Mouse (Mus musculus) cerebellum, adult 8-10 months (tissue): ENCODE measurements at regions not wholly inside any gene's neighbourhood (a gene's known extent, or its start where the extent isn't known, plus 50 kb on each side); places are given as distances from the start of the nearest gene placed in this dataset.

ENCODE experiments used
- DNase-seq: peaks from one replicate; pipeline ENCODE4 v3.0.0; 2022

DNA sequence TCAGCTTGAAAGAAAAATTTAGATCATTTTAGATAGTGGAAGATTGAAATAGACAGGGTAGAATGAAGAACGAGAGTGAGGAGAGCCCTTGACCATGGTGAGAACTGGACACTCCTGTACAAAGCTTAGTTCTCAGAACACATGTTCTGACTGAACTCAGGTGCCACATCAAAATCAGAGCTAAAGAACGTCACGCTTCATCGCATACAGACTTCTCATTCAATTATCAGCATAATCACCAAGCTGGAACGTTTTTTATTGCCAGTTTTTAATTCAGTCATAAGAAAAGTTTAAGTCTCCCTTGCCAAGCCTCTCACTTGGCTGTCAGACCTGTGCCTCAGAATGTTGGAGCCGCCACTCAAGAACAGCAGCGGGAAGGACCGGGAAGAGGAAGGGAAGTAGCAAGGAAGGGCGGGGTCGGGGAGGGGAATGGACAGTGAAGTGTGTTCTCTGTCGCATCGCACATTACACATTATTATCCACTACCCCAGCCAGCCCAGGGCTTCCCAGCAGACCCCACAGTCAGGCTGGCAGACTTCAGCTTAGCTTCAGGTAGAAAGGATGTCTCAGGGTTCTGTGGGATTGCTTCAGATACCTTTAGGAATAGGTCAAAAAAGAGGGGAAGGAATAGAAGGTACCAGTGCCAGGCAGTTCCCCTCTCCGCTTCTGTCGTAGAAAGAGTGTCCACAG lies 140.1 kb upstream of the Smim15 start:
- no peak for DNase-seq

DNA sequence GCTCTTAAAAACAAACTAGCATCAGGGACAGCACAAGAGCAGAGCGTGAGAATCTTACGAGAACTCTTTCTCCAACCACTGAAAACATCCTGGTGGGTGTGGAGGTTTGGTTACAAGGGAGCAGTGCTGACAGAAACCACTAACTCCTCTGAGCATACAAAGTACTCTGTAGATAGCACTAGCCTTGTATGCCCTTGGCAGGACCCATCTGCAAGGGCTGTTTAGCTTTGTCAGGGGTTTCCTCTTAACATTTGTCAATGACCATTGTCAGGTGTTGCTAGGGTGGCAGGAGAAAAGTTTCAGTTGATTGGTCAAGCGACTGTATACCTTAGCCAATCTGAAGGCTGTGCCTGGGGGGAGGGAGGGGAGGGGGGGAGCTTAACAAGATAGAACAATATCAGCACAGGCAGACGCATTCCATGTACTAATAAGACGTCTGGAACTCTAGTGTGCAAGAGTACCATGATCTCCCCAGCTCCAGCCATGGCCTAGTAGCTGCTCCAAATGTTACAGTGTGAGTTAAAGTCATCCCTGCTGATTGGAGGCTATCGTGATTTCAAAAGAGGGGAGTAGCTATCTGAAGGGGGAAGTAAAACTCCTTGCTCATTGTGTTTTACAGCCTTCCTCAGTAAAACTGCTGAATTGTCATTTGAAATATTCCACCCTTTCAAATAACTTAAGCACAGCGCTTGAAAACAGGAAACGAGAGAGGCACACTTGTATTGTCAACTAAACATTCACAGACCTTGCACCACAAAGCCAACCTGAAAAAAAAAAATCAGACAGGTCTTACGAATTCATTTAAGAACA lies 140.9 kb upstream of the Smim15 start:
- DNase-seq: no peak

DNA sequence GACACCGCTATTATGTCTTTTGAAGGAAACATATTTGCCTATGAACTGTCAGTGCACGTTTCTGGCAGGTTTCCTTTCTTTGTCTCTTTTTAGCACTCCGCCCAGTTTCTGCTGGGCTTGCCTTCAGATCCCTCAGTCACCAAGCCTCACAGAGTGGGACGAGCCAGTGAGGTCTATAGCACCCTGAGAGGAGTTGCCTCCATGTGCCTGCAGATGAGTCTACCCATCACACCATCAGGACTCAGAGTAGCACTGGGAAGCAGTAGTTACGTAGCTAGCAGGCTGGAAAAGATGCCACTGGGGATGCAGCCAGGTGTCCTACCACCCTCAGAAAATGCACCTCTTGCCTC lies 141.5 kb upstream of the Smim15 start:
- no peak for DNase-seq

DNA sequence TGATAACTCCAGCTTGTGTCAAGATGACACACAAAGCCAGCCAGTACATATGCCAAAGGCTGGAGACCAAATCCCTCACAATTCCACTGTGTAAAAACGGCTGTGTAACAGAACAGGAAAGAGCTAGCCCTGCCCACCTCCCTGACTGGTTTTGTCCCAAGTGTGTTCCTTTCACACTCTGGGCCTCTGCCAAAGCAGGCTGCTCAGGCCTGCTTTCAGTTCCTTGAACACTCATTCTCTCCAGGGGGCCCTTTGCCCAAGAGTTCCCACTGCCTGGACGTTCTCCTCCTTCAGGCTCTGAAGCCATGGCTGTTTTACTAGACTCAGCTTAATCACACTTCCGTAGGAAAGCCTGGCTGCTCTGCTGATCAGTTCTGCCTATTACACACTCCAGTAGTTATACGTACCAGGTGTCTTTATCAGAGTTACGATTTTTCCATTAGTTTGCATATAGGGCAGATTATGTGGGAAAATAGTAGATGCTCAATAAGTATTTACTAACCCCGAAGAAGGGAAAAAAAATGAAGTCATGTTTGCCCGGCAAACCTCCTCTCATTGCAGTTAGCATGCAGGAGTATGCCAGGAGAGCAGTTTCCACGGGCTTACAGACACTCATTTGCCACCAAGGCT lies 144.5 kb upstream of the Smim15 start:
- DNase-seq: no peak

DNA sequence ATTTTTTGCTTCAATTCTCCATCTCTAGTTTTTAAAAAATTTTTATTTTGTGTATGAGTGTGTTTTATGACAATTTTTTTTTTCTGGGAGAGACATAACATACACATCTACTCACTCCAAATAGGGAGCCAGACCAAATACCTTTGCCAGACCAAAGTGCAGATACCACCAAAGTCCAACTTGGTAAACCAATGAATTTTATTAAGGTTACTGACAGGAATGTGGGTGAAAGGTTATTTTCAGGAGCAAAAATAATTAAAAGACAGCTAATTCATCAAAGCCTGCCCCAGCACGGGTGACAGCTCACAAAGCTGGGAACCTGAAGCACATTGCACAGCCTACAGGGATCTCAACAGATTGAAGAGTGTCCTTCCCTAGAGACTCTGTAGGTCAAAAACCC lies 146.6 kb upstream of the Smim15 start:
- DNase-seq: no peak

DNA sequence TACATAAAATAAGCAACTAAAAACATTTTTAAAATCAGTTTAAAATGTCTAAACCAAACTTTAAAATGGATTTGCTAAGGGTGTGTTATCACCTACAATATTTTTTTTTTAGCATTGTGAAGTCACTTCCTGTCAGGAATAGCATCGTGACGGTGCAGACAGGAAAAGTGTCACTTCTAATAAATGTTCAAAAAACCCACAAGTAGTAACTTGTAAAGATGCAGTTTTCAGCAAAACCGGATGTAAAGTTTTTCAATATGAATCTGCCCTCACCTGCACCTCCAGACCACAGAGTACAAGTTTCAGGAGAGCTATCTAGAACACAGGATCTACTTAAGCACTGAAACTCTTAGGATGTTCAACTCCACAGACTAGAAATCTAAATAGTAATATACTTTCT lies 147.1 kb upstream of the Smim15 start:
- no peak for DNase-seq

DNA sequence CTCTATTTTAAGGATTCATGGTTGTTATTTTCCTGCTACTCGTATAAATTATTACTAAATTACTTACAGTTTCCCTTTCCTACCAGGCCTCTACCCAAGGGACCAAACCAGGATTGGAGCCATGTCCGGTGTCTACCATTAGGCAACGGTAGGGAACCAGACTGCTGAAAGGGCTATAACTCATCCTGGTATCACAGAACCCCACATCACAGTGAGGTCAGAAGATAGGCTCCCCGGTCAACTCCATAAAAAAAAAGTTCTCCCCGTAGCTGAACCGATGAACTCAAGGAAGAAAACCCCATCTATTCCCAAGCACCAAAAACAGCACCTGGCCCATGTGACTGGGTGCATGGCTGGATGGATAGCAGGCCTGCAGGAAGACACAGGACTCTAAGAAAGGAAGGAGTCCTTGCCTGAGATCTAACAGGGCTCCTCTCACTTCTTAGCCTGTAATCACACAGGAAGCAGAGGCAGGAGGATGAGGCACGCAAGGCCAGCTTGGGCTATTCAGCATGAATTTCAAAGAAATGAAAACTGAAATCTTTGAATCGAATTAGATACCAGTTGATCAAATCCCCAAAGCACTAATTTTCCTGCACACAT lies 150.6 kb upstream of the Smim15 start:
- no peak for DNase-seq

DNA sequence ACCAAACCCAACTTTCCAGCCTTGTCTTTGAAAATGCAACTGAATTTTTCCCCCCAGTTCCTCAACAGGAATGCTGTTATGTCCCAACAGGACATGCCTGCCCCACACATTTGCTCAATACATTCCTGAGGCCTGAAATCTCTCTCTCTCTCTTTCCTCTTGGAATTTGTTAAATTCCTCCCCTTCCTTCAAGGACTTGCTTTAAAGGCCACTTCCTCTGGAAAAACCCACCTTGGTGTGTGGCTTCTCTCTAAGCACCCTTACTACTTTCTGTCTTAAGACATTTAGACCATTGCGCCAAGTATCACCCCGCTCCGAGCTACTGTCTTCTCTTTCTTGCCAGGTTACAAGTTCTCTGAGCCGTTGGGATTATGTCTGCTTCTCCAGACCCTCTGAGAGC lies 151.2 kb upstream of the Smim15 start:
- no peak for DNase-seq

DNA sequence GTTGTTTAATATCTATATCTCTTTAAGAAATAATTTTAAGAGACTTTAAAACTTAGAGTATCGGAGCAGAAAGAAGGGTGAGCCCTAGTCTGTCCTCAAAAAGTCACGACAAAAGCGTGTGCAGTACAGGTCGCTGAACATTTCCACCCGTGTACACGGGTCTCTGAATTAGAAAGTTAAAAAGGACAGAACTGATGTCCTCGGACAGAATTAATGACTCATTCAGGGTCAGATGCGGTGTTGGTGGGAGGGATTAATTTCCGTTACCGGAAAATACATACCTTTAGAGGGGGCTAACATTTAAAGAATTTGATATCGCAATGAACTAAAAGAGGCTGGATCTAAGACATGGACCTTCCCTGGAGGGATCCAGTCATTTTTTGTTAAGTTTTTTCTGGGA lies 152.3 kb upstream of the Smim15 start:
- no peak for DNase-seq

DNA sequence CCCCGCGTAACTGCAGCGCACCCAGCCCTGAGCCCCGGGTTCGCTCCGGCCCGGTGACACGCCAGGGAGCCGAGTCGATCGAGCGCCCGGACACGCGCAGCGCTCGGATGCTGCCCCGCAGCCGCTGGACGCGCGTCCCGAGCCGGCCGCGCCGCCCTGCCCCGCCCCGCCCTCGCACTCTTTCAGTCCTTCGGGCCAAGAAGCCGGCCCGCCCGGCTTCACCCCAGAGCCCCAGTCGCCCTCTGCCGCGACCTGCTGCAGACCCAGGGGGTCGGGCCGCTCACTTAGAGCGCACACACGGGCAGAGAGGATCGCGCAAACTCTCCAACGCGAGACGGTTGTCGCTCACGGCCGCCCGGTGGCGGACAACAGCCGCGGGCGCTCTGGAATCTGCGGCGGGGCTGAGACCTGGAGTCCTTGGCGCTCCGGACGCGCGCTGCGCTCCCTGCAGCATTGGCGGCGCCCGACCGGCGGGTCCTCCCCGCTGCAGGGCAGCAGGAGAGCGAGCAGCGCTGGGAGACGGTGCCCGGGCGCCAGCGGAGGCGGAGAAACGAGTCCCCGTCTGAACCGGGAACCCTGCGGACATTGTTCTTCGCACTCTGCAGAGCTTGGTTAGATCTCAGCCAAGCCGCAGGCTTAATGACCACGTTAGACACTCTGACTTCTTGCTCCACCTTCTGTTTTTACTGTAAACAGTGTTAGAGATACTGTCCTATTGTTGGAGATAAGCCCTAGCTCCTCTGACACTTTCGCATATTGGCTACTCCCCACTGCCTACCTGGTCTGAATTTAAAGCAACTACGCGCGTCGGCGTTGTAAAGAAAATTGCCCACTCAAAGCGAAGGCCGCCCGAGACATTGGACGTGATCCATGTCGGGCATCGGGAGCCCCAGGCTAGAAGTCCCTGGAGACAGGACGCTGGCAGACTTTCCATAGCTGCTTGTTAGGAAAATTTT lies 153.1 kb upstream of the Smim15 start:
- DNase-seq: peak; percentile 57

DNA sequence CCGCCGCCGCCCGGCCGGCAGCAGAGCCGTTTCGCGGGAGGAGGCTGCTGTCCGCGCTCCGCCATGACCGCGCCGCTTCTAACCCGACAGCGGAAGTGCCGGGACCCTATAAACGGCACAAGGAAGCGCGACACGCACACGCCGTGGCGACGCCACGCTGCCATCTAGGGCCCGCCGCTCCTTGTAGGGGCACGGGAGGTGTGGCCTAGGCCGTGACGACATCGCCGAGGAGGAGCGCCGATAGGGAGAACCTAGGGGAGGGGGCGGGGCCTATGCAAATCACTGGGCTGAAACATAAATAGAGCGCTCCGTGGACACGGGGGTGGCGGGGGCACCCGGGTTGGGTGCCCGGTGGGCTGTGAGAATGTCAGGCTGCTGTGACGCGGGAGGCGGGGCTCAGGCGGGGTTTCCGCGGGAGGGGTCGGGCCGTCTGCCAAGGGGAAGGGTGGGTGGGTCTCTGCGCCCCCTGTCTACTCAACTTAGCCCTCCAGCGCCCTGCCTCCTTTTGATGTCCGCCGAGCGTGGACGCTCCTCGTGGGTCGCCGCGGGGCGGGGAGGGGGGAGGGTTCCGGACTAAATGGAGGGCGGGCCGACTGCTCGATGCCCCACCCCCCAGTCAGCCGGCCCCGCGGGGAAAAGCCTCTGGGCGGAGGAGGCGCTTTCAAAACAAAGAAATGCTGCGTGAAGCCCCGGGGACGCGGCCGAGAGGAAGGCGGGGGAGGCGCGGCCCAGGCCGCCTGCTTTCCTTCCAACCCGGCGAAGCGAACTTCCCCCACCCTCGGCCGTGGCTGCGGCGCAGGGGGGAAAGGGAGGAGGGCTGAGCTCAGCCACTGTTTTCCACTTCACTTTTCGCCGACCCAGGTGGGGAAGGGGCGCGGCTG lies 154.0 kb upstream of the Smim15 start:
- peak; percentile 98 for DNase-seq

DNA sequence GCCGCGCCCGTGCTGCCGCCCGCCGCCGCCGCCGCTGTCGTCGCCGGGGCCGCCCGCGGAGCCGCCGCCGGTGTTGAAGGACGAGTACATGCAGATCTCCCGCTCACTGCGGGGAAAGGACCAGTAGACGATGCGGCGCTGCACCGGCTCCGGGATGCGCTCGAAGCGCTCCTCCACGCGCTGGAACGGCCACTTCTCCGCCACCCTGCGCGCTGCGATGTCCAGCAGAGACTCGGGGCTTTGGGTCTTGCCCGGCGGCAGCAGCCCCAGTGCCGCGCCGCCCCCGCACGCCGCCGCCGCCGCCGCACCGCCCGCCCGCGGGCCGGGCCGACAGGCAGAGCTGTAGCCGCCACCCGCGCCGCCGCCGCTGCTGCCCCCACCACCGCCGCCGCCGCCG lies 154.7 kb upstream of the Smim15 start:
- no peak for DNase-seq

DNA sequence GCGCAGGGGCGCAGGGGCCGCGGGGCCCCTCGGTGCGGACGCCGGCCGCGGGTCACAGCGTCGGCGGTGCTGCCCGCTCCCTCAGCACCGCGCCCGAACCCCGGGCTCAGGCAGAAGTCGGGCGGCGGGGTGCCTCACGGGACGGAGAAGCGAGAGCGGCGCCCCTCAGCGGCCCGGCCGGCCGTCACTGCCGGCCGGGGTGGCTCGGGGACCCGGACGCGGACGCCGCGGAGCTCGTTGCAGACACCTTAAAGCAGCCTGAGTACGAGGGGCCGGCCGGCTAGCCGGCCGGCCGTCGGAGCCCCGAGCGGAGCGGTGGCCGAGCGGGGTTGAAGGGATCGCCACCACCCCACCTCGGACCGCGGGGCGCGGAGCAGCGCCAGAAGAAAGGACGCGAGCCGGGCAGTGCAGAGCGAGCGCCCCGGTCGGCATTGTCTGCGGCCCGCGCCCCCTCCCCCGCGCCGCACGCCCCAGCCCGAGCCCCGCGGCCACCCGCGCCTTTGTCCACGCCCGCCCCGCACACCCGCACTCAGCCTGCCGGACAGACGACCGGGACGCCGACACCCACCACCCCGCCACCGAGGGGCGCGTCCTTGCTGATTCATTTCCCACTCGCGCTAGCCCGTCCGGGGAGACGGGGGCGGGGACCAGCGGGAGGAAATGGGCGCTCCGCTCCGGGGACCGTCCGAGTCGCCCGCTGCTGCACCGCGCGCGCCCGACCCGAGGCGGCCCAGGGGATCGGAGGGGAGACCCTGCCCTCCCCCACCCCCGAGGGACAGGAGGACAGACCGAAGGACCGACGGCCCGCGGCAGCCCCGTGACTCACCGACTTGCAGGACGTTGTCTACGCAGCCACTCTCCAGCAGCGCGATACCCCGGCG lies 155.4 kb upstream of the Smim15 start:
- peak; percentile 44 for DNase-seq

DNA sequence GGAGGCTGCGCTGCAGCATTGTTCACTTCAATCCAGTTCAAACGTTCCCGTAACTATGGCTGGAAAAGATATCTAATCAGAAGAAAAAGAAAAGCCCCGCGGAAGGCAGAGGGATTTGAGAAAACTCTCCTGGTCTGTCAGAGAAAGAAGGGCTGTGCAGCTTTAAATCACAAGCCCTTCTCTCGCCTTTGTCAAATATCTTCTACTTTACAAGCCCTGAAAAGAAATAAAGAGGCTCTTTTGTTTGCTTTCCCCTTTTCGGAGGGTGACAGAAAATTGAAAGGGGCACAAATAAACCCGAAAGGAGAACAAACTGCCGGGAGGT lies 156.1 kb upstream of the Smim15 start:
- peak; percentile 6 for DNase-seq

DNA sequence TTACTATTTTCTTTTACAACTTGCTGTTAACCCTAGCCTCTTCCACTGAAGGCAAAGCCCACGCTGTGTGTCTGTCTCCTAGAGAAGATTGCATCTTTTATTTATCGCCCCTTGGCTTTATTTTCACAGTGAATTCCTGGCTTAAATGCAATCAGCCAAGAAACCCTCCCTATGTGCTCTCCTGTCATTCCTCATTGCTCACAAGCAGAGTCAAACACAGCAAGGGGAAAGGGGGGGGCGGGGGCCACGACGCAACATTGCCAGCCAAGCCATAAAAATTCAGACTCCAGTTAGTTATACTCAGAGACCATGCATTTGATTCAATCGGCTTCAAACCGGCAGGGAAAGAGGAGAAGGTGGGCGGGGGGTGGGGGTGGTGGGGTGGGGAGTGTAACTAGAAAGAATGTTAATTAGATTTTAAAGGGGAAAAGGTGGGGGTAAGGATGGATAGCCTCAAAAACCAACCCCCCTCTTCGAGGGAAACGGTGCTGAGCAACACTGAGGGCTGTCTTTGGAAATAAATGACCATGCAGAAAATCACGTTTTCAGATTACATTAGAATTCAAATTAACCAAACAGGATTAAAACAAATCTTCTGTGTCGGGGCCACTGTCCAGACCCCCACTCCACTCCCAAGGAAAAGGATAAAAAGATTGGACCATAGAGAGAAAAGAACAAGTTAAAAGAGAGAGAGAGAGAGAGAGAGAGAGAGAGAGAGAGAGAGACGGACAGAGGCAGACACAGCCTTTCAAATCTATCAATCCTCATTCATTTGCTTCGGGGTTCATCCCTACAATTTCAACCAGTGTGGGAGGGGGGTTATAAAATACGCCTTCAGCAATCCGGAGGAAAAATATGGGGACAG lies 156.6 kb upstream of the Smim15 start:
- DNase-seq: no peak

DNA sequence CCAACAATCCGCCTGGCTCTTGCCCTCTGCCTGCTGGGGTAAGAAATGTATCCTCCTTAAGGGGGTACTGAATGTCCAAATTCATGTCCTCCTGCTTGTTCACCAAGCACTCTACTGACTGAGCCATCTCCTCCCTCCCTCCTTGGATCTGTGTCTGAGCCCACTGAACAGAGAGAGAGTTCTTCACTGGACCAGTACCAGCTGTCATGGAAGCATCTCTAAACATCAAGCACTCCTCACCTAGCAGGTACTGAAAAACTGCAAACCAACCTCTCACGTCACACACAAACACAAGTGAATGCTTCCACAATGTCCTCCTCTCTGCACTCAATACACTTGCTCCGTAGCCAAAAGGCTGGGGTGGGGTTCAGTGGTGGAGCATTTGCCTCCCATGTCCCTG lies 159.4 kb upstream of the Smim15 start:
- no peak for DNase-seq

DNA sequence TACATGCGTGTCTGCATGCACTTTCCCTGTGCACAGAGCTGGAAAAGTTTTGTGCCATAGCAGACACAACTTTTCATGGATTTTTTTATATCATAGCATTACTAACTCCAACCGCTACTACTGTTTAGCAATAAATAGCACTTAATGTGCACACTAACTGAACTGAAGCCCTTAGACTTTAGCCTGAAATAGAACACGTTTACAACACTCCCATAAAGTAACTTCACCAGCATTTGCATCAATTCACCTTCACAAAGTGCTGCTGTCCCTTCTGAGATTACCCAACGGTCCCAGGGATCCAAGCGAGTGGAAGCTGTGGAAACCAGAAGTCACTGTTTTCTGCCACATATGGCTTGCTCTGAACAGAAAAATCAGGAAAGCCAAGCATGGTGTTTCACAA lies 161.9 kb upstream of the Smim15 start:
- DNase-seq: no peak

DNA sequence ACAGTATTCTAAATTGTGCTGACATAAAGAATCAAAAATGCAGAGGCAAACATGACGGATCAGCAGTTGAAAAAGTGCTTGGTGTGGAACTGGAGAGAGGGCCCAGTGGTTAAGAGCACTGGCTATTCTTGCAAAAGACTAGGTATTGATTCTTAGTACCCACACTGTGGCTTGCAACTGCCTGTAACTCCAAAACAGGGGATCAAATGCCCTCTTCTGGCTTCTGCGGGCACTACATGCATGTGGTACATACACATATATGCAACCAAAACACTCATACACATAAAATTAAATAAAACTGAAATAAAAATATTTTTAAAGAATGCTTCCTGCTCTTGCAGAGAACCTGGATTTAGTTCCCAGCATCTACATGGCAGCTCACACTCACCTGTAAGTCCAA lies 163.7 kb upstream of the Smim15 start:
- DNase-seq: no peak

DNA sequence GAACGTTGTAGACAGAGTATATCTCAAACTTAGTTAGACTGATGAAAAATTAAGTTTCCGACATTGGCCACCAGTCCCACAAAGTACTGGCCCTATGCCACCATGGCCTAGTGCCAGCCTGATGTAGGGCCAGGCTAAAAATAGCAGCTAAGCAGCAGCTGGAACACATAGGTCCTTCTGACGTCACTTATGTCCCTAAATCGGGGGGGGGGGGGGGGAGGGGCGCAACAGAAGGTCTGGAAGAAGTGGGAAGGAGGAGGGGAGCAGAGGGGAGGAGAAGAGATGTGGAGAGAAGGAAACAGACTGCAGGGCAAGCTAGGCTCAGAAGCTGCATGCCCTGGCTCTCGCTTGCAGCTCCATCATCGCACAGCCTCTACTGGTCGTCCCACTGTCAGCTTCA lies 164.7 kb upstream of the Smim15 start:
- DNase-seq: no peak

DNA sequence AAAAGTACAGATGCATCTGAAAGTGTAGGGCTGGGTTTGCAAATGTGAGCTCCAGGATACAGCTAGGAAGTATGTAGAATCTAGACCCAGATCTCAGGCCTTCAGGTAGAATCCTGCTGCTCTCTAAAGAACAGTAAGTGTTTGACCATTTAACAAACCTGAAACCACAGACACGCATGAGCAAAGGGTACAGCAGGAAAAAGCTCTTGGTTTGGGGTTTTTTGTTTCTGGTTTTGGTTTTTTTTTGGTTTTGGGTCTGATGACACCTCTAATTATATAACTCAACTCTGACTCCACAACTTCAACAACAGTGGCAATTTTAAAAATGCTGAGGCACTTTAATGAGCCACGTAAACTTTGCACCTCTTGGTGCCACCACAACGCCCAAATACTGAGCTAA lies 165.3 kb upstream of the Smim15 start:
- DNase-seq: no peak
